Mouse (Mus musculus): ENCODE data around the gene Enah. TPM values are rescaled to one million over a fixed set of nuclear protein-coding genes. Genes with fewer than 3 reads are reported as not detected.

The Enah gene
- polyA plus RNA-seq, 1 experiment from 2014 or later: 32.4 TPM

DNA sequence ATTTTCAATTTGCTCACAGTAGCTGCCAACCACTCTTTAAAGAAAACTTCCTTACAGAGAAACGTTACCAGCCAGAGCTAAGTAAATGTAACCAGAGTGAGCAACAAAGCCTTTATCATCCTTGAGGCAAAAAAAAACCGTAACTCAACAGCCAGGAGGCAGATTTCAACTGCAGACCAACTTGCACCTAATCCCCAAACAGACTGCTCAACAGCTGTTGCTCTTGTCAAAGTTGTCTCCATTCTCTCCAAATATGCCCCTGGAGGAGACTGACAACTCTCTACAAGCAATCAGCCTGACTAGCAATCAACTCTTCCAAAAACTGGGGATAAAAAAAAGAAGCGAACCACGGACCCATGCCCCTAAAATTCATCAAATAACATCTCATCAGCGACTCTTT lies 26.2 kb downstream of the Enah start:
- H3K9me3 ChIP-seq (replicated peaks; ENCODE audit: control insufficient read depth, low read length): no peaks in the 10 kb centered on the region
- ATAC-seq (replicated peaks; ENCODE audit: insufficient number of reproducible peaks, low FRiP score, low TSS enrichment, low read depth) (no peak), DNase-seq (ENCODE audit: low spot score) (no peak)
- no peaks in the 10 kb centered on the region for H3K4me1 ChIP-seq (ENCODE audit: control insufficient read depth, insufficient read depth, low read length)
- 69% methylated on average over 5 of the region's 5 CpGs for WGBS
- no peak overlapping the region for H3K9ac ChIP-seq (replicated peaks; ENCODE audit: low read length)
- no peaks in the 10 kb centered on the region for H3K27me3 ChIP-seq (ENCODE audit: control insufficient read depth, insufficient read depth, low read length)
- H3K27ac ChIP-seq (replicated peaks; ENCODE audit: low read depth, low read length): no peak overlapping the region
- no peak overlapping the region for H3K4me2 ChIP-seq (ENCODE audit: low read depth, low read length)
- H3K36me3 ChIP-seq (replicated peaks; ENCODE audit: control insufficient read depth, insufficient read depth, low read depth, low read length): no peaks in the 10 kb centered on the region
- H3K4me3 ChIP-seq (ENCODE audit: low read depth, low read length): no peak overlapping the region

DNA sequence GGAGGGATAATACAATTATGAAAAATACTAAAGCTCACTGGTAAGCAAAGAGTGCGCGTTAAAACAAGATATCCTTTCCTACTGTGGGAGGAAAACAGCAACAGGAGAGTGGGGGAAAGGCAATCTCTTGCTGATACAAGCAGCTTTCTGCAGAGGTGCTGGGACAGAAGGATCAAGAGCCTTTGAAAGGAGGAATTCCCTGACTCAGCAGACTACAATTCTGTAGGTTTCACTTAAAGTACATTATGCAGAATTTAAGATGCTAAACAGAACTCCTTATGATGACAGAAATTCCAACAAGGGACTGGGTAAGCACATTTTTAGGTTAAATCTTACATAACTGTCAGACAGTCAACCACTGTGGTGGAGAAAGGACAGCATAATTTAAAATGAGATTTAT lies 31.4 kb downstream of the Enah start:
- H3K9me3 ChIP-seq (replicated peaks; ENCODE audit: control insufficient read depth, low read length): no peaks in the 10 kb centered on the region
- no peaks in the 10 kb centered on the region for H3K4me1 ChIP-seq (ENCODE audit: control insufficient read depth, insufficient read depth, low read length)
- H3K27me3 ChIP-seq (ENCODE audit: control insufficient read depth, insufficient read depth, low read length): no peaks in the 10 kb centered on the region
- H3K4me3 ChIP-seq (ENCODE audit: low read depth, low read length): no peak overlapping the region
- no peak overlapping the region for H3K27ac ChIP-seq (replicated peaks; ENCODE audit: low read depth, low read length)
- ATAC-seq (replicated peaks; ENCODE audit: insufficient number of reproducible peaks, low FRiP score, low TSS enrichment, low read depth) (no peak), DNase-seq (ENCODE audit: low spot score) (no peak)
- no peaks in the 10 kb centered on the region for H3K36me3 ChIP-seq (replicated peaks; ENCODE audit: control insufficient read depth, insufficient read depth, low read depth, low read length)
- no peak overlapping the region for H3K4me2 ChIP-seq (ENCODE audit: low read depth, low read length)
- H3K9ac ChIP-seq (replicated peaks; ENCODE audit: low read length): no peak overlapping the region
- 77% methylated on average over 2 of the region's 2 CpGs for WGBS

DNA sequence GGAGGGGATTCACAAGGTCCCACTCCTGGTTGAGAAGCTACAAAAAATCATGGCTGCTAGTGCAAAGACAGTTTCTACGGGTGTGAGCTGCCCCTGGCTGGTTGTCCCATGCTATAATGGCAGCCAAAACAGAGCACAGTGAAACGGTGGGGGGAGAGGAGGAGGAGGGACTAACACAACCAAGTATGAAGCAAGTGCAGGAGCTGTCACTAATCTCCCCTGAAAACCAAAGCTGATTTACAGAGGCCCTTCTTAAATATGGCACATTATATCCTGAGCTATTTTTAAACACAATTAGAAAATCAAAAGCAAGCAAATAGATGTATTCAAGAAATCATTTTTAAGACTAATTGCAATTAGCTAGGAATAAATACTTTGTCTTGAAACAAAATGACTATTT lies 32.6 kb downstream of the Enah start:
- ATAC-seq (replicated peaks; ENCODE audit: insufficient number of reproducible peaks, low FRiP score, low TSS enrichment, low read depth) (no peak), DNase-seq (ENCODE audit: low spot score) (no peak)
- WGBS: 49% methylated on average over 2 of the region's 2 CpGs
- Histone ChIP-seq H3K9ac (replicated peaks; ENCODE audit: low read length) (no peak overlapping the region), H3K4me2 (ENCODE audit: low read depth, low read length) (no peak overlapping the region), H3K9me3 (replicated peaks; ENCODE audit: control insufficient read depth, low read length) (no peaks in the 10 kb centered on the region), H3K27ac (replicated peaks; ENCODE audit: low read depth, low read length) (no peak overlapping the region), H3K4me3 (ENCODE audit: low read depth, low read length) (no peak overlapping the region), H3K4me1 (ENCODE audit: control insufficient read depth, insufficient read depth, low read length) (no peaks in the 10 kb centered on the region), H3K27me3 (ENCODE audit: control insufficient read depth, insufficient read depth, low read length) (no peaks in the 10 kb centered on the region), H3K36me3 (replicated peaks; ENCODE audit: control insufficient read depth, insufficient read depth, low read depth, low read length) (no peaks in the 10 kb centered on the region)

DNA sequence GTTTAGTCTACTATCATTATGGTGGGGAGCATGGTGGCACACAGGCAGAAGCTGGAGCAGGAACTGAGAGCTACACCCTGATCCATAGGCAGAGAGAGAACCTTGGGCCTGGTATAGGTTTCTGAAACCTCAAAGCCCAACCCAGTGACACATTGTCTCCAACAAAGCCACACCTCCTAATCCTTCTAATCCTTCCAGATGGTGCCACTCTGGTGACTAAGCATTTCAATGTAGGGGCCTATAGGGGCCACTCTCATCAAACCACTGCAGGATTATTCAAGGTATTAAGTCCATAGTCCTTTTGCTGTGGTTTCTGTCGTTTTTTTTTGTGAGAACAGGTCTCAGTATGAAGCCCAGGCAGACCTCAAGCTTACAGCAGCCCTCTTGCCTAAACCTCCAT lies 33.9 kb downstream of the Enah start:
- H3K9me3 ChIP-seq (replicated peaks; ENCODE audit: control insufficient read depth, low read length): no peaks in the 10 kb centered on the region
- H3K4me2 ChIP-seq (ENCODE audit: low read depth, low read length): no peak overlapping the region
- H3K4me1 ChIP-seq (ENCODE audit: control insufficient read depth, insufficient read depth, low read length): no peaks in the 10 kb centered on the region
- WGBS: 89% methylated on average over 1 of the region's 1 CpGs
- no peak overlapping the region for H3K27ac ChIP-seq (replicated peaks; ENCODE audit: low read depth, low read length)
- no peaks in the 10 kb centered on the region for H3K36me3 ChIP-seq (replicated peaks; ENCODE audit: control insufficient read depth, insufficient read depth, low read depth, low read length)
- DNase-seq (ENCODE audit: low spot score): no peak
- ATAC-seq (replicated peaks; ENCODE audit: insufficient number of reproducible peaks, low FRiP score, low TSS enrichment, low read depth): no peak
- H3K4me3 ChIP-seq (ENCODE audit: low read depth, low read length): no peak overlapping the region
- H3K9ac ChIP-seq (replicated peaks; ENCODE audit: low read length): no peak overlapping the region
- H3K27me3 ChIP-seq (ENCODE audit: control insufficient read depth, insufficient read depth, low read length): no peaks in the 10 kb centered on the region

DNA sequence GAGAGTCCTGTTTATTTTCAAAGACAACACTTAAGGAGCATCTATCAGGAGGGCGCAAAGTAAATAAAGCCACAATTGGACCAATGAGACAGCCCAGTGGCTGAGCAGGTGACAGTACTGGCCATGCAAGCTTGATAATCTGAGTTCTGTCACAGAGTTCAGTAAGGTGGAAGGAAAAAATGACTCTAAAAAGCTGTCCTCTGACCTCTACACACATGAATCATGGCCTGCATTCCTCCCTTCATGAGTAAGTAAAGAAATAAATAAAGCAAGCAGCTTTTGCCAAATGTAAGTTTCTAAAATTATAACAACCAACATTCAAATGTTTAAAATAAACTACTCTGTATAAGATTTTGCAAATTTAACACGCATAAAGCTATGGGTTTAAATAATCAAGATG lies 35.0 kb downstream of the Enah start:
- no peak overlapping the region for H3K9ac ChIP-seq (replicated peaks; ENCODE audit: low read length)
- DNase-seq (ENCODE audit: low spot score) (no peak), ATAC-seq (replicated peaks; ENCODE audit: insufficient number of reproducible peaks, low FRiP score, low TSS enrichment, low read depth) (no peak)
- H3K4me1 ChIP-seq (ENCODE audit: control insufficient read depth, insufficient read depth, low read length): no peaks in the 10 kb centered on the region
- no peak overlapping the region for H3K4me3 ChIP-seq (ENCODE audit: low read depth, low read length)
- H3K36me3 ChIP-seq (replicated peaks; ENCODE audit: control insufficient read depth, insufficient read depth, low read depth, low read length): no peaks in the 10 kb centered on the region
- H3K9me3 ChIP-seq (replicated peaks; ENCODE audit: control insufficient read depth, low read length): no peaks in the 10 kb centered on the region
- 95% methylated on average over 2 of the region's 2 CpGs for WGBS
- H3K27ac ChIP-seq (replicated peaks; ENCODE audit: low read depth, low read length): no peak overlapping the region
- no peak overlapping the region for H3K4me2 ChIP-seq (ENCODE audit: low read depth, low read length)
- no peaks in the 10 kb centered on the region for H3K27me3 ChIP-seq (ENCODE audit: control insufficient read depth, insufficient read depth, low read length)

DNA sequence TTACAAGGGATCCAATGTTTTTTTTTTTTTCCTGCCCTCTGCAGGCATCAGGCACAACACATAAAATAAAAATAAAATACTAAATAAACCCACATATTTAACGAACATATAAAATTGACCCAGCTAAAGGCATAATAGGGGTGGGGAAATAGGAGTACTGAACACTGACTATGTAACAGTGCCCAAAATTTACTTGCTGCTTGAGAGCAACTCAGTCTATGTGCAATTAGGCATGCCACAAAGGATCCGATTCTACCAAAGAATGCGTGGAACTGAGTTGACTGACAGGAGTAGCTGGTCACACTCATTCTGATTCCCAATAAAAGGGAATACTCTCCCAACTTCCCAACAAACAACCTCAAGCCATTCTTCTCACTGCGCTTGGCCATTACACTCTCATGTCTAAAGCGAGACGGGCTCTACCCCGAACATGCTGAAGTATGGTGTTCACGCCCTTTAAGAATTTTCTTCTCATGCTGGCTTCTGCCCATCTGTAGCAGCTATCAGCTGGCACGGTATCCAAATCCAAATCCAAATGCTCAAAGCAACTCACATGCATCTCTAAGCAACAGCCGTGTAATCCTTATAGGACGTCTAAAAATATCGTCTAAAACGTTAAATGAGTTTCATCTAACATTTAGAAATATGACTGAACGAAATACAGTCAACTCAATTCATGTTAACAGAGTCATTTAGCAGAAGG lies 39.6 kb downstream of the Enah start:
- DNase-seq (ENCODE audit: low spot score): no peak
- no peaks in the 10 kb centered on the region for H3K27me3 ChIP-seq (ENCODE audit: control insufficient read depth, insufficient read depth, low read length)
- no peaks in the 10 kb centered on the region for H3K9me3 ChIP-seq (replicated peaks; ENCODE audit: control insufficient read depth, low read length)
- no peak overlapping the region for H3K27ac ChIP-seq (replicated peaks; ENCODE audit: low read depth, low read length)
- no peak overlapping the region for H3K9ac ChIP-seq (replicated peaks; ENCODE audit: low read length)
- no peak overlapping the region for H3K4me2 ChIP-seq (ENCODE audit: low read depth, low read length)
- WGBS: 87% methylated on average over 14 of the region's 14 CpGs
- no peaks in the 10 kb centered on the region for H3K4me1 ChIP-seq (ENCODE audit: control insufficient read depth, insufficient read depth, low read length)
- H3K36me3 ChIP-seq (replicated peaks; ENCODE audit: control insufficient read depth, insufficient read depth, low read depth, low read length): no peaks in the 10 kb centered on the region
- no peak for ATAC-seq (replicated peaks; ENCODE audit: insufficient number of reproducible peaks, low FRiP score, low TSS enrichment, low read depth)
- no peak overlapping the region for H3K4me3 ChIP-seq (ENCODE audit: low read depth, low read length)

DNA sequence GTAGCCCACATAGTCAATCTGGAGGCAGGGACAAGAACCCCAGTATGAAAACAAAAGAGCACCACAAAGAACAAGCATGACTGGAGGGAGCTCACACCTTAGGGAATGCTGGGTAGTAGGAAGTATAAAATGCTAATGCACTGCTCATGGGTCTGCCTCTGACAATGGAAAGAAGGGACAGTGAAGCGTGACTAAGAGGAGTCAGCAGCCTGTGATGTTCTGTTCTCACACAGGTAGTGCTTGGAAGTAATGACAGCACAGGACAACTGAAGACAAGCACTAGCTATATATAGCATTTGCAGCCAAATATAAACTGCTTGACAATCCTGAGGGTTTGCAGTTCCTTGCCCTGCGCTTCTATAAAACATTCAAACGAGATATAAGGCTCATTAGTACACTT lies 44.3 kb downstream of the Enah start:
- Histone ChIP-seq H3K9ac (replicated peaks; ENCODE audit: low read length) (no peak overlapping the region), H3K4me2 (ENCODE audit: low read depth, low read length) (no peak overlapping the region), H3K9me3 (replicated peaks; ENCODE audit: control insufficient read depth, low read length) (no peaks in the 10 kb centered on the region), H3K36me3 (replicated peaks; ENCODE audit: control insufficient read depth, insufficient read depth, low read depth, low read length) (no peaks in the 10 kb centered on the region), H3K4me3 (ENCODE audit: low read depth, low read length) (no peak overlapping the region), H3K27me3 (ENCODE audit: control insufficient read depth, insufficient read depth, low read length) (no peaks in the 10 kb centered on the region), H3K27ac (replicated peaks; ENCODE audit: low read depth, low read length) (no peak overlapping the region), H3K4me1 (ENCODE audit: control insufficient read depth, insufficient read depth, low read length) (no peaks in the 10 kb centered on the region)
- DNase-seq (ENCODE audit: low spot score): no peak
- ATAC-seq (replicated peaks; ENCODE audit: insufficient number of reproducible peaks, low FRiP score, low TSS enrichment, low read depth): no peak
- WGBS: 83% methylated on average over 3 of the region's 3 CpGs

DNA sequence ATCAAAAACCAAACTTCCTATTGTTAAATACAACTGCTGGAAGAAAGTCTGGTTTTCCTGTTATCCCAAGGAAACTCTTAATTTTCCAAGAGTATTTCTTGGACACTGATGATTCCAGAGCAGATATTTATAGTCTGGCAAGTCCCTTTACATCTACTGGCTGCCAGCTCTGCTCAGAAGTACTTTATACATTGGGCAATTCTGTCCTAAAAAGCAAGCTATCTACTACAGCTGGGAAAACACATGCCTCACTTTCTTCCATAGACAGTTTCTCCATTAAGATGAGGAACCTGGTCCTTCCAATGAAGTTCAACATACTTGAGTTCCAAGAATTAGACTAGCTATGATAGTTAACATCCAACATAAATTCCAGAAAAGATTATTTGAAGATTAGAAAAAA lies 44.9 kb downstream of the Enah start:
- no peaks in the 10 kb centered on the region for H3K36me3 ChIP-seq (replicated peaks; ENCODE audit: control insufficient read depth, insufficient read depth, low read depth, low read length)
- no peaks in the 10 kb centered on the region for H3K9me3 ChIP-seq (replicated peaks; ENCODE audit: control insufficient read depth, low read length)
- DNase-seq (ENCODE audit: low spot score) (no peak), ATAC-seq (replicated peaks; ENCODE audit: insufficient number of reproducible peaks, low FRiP score, low TSS enrichment, low read depth) (no peak)
- H3K27me3 ChIP-seq (ENCODE audit: control insufficient read depth, insufficient read depth, low read length): no peaks in the 10 kb centered on the region
- H3K27ac ChIP-seq (replicated peaks; ENCODE audit: low read depth, low read length): no peak overlapping the region
- no peak overlapping the region for H3K9ac ChIP-seq (replicated peaks; ENCODE audit: low read length)
- H3K4me1 ChIP-seq (ENCODE audit: control insufficient read depth, insufficient read depth, low read length): no peaks in the 10 kb centered on the region
- no peak overlapping the region for H3K4me2 ChIP-seq (ENCODE audit: low read depth, low read length)
- no peak overlapping the region for H3K4me3 ChIP-seq (ENCODE audit: low read depth, low read length)
